Mouse (Mus musculus) gastrocnemius, adult 18-20 months (tissue): ENCODE results near the gene Itih1. TPM values are rescaled to one million over a fixed set of nuclear protein-coding genes. Genes with fewer than 3 reads are reported as not detected.

Experiments
- DNase-seq: peaks from one replicate; pipeline ENCODE4 v3.0.0; 2021; ENCODE audit warnings: low spot score
- long read RNA-seq, 2 experiments: library from polyadenylated mRNA; stranded (forward); transcript quantifications; one replicate each; pipeline ENCODE4 v2.0.0; 2021
- total RNA-seq, 2 experiments: library from RNA; stranded (reverse); gene quantifications; 2 replicates each; pipeline ENCODE4 v1.2.3; 2021

Gene Itih1
- under 1 TPM in 1 of 2 experiments, not detected in 1; 0.28 TPM for total RNA-seq
- long read RNA-seq, experiment 1 = 0 reads
- long read RNA-seq, experiment 2 = 0 reads

DNA sequence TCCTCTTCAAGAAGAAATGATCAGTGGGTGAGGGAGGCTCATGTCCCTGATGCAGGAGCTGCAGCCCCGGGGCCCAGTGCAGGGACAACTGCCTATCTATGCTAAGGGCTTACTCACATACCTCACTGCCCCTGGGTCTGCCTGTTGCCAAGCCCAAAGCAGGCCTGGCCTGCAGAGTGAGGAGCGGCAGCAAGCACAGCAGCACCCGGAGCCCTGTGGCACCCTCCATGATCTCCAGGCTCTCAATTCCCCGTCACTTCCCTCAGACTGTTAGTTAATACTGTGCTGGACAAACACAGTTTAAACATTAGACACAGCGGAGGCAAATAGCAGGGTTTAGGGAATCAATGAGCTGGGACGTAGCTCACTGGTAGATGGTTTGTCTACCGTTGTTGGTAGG lies at the start of gene Itih1:
TSS of gene Itih1 (minus strand) at position 252 of the 400 bp plus-strand sequence.
- DNase-seq = no peak

DNA sequence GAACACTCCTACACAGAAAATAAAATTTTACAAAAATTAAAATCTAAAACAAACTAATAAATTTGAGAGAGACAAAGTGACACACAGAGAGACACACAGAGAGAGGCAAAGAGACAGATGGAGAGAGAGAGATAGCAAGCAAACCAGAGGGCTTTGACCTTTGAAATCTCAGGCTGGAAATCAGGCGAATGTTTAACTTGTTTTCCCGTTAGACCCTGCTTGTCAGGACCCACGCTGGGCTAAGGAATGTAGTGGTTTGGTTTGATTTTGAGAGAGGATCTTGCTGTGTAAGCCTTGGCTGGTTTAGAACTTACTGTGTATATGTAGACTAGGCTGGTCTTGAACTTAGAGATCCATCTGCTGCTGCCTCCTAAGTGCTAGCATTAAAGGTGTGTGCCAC lies 33.1 kb upstream of the Itih1 start:
- DNase-seq = no peak

DNA sequence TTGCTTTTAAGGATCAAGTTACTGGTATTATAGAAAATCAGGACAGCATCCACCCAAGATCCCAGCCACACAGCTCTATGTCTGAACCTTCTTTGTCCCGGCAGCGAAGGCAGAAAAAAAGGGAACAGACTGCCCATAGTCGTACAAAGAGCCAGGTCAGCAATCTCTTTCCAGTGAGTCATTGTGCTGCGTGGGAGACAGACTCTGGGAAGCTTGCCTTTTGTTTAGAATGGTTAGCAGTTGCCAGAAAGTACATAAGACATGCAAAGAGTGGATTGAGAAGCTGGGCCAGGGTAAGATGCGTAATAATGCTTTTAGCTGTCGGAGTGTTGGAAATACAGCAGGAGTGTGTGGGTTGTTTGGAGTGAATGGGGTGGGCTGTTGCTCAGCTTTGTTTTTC lies 31.1 kb upstream of the Itih1 start:
- DNase-seq = no peak

DNA sequence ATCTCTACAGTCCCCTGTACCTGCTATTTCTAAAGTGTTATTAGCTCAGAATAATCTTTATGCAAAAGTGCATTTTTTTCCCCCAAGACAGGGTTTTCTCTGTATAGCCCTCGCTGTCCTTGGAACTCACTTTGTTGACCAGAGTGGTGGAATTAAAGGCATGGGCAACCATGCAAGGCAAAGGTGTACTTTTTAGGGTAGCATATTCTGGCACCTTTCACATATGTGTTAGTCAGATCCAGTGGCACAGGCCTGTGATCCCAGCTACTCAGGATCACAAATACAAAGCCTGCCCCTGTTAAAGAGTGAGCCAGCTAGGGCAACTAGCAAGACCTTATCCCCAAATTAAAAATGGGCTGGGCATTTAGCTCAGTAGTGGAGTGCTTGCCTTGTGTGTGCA lies 17.3 kb upstream of the Itih1 start:
- DNase-seq = no peak

DNA sequence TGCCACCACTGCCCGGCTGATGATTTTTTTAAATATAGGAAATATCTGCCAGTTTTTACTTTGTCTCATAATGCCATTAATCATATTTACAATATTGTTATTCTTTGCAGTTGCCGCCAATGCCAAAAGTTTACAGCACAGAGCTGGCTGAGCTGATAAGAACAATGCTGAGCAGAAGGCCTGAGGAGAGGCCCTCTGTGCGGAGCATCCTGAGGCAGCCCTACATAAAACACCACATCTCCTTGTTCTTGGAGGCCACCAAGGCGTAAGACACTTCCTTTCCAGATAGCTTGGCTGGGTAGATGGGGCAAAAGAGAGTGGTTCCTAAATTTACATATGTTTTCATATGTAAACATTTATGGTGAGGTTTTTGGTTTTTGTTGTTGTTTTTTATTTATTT lies 15.9 kb upstream of the Itih1 start:
- no peak for DNase-seq

DNA sequence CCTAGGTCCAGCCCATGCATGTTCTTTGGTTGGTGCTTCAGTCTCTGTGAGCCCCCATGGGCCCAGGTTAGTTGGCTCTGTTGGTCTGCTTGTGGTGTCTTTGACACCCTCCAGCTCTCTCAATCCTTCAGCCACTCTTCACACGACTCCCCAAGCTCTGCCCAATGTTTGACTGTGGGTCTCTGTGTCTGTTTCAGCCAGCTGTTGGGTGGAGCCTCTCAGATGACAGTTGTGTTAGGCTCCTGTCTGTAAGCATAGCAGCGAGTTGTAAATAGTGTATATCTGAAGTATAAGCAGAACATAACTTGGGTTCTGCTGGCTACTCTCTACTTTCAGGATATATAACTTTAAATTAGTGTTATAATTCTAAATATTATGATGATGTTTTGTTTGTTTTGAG lies 15.4 kb upstream of the Itih1 start:
- DNase-seq = no peak

DNA sequence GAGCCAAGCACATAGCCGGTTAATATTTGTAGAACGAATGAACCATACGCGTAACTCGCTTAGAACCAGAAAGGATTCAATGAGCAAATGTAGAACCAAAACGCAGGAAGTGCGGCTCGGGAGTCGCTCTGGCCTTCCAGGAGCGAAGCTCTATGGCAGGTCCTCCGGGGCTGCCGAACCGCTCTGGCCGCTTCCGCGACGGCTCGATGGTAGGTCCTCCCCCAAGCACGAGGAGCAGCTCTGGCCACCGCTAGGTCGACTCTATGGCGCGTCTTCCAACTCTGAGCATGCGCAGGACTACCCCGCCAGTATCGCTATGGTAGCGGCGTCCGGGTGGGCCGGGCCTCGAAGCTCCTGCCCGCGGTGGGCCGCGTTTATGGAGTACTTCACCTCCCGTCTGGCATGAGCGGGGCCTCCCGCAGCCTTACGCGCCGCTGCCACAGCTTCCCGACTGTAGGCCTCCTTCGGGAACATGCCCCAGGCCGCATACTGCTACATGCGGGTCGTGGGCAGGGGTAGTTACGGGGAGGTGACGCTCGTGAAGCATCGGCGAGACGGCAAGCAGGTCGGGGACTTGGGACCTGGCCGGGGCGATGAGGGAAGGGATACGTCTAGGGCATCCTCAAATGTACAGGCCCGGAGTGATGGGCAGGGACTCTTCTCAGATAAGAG lies 8.2 kb upstream of the Itih1 start, which contains the start of gene Nek4:
TSS of gene Nek4 (plus strand) at position 224 of the 672 bp plus-strand sequence.
- peak; percentile 97 for DNase-seq

DNA sequence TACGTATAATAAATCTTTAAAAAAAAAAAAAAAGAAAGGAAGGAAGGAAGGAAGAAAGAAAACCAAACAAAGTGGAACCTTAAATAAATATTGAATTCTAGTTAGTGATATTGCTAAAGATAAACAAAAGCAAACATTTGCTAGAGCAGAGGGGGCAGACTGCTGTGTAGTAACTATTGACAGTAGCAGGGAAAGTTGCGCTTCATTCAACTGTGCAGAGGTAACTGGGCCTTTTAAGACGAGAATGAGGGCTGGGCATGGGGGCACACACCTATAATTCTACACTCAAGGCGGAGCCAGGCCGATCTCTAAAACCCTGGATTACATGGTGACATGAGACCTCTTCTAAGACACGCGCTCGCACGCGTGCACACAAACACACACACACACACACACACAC lies 6.9 kb upstream of the Itih1 start:
- no peak for DNase-seq

DNA sequence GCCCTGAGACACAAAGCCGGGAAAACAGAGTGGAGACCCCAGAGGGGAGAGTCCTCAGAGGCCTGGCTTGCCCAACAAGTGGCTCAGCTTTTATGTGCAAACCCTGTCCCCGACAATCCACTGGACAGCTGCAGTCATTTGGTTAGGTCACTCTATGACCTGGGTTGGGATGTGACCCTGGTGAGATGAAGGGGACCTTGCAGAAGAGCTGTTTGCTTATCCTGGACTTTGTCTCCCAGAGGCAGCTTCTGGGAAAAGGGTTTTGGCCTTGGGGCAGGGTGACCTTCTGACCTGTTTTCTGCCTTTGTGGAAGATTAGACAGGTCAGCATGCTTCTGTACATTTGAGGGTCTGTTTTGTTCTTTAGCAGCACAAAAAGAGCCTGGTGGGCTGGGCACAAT lies 1.7 kb upstream of the Itih1 start:
- DNase-seq = no peak

DNA sequence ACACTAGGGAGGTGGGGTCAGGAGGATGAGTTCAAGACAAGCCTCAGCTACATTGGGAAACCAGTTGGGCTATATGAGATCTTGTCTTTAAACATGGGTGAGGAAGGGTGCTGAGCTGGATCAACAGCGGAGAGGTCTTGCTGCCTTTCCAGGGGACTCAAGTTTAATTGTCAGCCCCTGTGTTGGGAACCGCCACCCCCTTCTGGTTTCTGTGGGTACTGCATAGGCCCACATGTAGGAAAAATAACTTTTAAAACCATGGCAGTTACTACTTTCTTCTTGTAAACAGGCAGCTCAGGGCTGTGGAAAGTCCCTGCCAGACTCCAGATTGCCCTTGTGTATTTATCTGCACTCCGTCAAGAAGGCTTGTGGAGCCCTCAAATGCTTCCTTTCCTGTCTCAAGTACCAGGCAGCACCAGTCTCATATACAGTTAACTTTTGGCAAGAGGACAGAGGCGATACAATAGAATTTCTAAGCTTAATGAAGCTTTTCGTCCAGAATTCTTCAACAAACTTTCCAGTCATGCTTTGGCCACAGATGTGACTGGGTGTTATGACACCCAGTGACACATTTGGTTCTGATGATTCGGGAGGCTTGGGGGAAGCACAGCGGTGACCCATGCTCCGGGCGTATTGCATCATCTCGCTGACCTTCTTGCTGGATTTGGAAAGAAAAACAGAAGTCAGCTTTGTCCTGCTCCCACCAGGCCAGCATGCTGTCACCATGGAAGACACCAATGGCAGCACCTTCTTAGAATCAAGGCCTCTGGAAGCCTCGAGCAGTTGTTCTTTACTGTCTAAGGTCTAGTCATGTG lies 978 bp upstream of the Itih1 start:
- DNase-seq = peak; percentile 55

DNA sequence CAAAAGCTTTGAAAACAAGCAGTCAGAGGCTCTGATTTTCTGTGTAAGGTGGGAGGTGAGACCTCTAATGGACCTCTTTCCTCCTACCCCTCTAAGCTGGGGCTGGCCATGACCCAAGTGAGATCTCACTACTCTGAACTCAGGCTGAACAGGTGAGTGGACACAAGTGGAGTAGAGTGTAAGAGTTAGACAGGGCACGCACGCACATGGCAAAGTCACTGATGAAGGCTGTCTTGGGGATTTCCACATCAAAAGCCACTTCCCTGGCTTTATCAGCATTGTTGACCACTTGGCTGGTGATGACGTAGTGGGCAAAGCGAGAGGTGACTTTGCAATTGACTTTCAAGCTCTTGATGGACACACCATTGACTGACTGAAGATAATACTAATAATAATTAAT lies 835 bp downstream of the Itih1 start:
- DNase-seq = no peak

DNA sequence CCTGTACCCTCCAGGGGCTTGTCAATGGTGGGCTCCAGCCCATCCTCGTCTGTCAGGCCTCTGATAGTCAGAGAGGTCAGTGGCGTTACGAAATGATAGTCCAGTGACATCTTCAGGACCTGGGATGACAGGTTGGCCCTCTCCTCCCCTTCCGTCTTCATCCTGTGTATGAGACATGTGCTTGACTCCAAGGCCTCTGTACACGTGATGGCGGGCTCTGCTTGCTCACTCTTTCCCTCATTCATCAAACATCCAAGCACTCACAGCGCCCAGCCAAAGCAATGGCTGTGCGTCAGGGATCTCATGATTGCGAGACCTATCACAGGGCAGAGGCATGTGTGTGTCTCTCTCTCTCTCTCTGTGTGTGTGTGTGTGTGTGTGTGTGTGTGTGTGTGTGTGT lies 9.7 kb downstream of the Itih1 start:
- no peak for DNase-seq

DNA sequence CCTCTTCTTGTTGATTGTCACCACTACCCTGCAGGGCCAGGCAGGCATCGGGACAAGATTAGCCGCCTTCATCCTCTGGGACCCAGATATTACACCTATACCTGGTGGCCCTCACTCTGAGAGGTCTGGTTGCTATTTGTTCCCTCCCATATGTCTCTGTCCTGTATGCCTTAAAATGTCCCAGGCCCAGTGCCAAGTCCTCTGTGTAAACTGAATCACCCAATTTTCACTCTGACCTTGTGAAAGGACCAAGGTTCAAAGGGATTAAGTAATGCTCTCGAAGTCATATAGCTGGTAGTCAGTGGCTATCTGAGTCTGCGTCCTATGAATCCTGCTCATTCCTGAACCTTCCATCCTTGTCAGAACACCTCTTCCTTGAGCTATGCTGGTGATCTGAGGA lies 12.7 kb downstream of the Itih1 start:
- no peak for DNase-seq

DNA sequence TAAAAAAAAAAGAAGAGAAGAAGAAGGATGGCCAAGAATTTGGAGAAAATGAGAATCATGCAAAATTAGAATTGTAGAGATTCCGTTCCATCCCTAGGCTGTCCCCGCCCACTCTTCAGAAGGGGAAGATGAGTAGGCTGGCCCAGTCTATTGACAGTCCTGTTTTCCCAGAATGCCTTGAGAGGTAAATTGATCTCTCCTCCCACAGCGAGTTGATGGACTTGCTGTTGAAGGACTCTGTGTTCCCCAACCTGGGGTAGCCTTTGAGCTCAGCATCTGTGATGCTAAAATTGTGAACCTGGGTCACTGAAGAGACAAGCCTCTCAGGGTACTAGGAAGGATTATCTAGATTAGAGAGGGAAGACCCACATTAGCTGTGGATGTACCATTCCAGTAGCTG lies 17.6 kb downstream of the Itih1 start:
- DNase-seq = no peak

DNA sequence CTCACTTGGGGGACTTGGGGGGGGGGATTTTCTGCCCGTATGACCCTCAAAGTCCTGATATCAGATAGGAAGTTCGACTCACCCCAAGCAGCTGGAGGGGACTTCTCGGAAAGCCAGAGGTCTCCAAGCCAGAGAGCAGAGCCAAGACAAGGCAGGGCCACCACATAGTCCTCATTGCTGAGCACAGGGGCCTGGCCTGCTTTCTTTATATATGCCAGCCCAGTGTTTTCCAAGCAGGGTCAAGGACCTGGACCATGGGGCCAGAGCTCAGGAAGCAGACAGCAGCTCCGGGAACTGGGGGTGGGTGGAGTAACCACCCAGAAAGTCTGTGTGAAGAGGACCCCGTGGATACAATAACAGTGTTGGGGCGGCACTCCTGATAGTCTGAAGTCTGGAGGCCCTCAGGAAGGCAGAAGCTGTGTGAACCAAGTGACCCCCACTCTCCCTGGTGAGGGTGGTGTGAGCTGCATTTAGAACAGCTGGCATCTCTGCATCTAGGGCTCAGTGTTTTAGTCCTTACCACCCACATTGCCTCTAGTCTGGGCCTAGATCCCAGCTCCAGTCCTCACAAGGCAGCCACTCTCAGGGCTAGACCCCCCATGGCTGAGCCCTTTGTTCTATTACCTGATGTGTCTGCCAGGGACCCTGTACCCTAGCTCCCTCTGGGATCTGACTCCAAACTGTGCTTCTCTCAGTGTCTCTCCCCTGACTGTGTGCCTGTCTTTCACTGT lies 19.5 kb downstream of the Itih1 start, which contains the start of gene Itih3:
TSS of gene Itih3 (minus strand) at position 386 of the 731 bp plus-strand sequence.
- no peak for DNase-seq

DNA sequence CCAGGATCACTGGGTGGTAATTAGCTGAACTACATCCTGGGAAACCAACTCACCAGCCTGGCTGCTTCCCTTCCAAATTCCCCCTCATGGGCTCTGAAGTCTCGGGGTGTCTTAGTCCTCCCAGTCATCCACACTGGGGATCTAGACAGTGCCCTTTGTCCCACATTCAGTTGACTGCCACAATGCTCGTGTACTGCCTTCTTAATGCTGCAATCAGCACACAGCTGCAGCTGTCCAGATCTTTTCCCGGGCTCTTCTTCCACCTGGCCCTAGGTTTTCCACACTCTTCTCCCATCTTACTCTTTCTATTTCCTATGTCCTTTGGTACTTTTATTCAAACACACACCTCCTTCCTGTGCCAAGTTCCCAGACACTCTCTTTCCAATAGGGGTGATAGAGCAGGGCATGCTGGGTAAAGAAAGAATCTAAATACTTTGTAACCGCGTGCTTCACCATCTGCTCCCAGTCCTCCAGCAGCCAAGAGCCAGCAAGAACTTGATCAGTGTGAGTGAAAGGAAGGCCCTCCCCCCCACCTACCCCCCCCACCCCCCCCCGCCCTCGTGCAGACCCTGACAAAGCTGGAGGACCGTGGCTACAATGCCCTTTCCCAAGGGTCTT lies 20.9 kb downstream of the Itih1 start:
- no peak for DNase-seq

DNA sequence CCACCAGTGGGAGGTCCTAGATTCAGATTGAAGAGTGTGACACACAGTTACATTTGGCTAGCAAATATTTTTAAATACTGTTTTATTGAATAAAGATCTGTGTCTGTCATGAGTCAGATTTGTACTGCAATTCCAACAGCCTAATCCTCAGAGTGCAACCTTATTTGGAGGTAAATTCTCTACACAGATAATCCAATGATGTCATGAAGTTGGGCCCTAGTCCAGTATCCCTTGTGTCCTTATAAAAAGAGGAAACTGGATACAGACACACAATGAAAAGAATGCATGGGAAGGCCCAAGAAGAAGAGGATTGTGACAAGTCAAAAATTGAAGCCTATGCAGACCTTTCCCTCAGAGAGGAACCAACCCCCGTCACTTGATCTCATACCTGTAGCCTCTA lies 26.6 kb downstream of the Itih1 start:
- no peak for DNase-seq

DNA sequence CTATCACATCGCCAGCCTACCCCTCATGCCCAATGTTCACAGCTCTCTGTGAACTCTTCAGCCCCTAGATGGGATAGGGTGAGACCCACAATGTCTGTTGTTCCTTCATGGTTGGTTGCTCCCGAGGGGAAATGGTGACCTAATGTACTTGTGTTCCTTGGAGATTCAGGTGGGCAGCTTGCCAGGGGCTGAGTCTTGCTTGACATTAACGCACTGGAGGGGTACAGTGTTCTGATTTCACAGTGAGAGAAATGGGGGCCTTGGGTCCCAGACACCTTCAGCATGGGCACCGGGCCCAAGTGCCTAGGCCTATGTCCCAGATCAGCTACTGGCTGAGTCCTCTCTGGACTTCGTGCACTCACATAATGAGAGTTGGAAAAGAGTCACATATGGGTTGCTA lies 29.7 kb downstream of the Itih1 start:
- DNase-seq = no peak

DNA sequence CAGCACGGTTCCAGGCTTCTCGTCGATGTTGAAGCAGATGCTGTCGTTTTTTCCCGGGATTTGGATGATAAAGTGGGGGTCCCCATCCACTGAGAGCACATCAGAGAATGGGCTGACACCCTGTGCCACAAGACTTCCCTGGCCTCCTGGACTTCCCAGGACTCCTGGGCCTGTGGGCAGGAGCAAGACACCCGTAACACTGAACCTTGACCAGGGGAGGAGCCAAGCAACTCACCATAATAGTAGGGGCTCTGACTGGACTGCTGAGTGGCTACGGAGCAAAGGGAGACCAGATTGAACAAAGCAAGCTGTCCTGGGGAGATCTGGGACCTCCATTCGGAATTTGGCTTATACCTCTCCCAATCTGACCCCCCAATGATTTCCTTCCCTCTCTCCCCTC lies 30.4 kb downstream of the Itih1 start:
- no peak for DNase-seq

DNA sequence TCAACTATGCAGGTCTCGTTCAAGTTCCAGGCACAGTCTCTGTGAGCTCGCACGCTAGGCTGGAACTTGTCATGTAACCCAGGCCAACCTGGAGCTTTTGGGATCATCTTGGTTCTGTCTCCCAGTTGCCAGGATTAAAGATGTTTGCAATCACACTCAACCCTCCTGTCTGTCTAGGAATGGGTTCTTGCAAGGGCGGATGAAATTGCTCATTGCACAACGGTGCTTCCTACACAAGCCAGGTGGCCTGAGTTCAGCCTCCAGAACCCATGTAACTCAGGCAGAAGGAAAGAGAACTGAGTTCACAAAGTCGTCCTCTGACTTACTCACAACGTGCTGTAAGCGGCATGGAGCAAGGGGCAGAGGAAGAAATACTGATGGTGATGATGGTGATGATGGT lies 31.9 kb downstream of the Itih1 start:
- DNase-seq = no peak

DNA sequence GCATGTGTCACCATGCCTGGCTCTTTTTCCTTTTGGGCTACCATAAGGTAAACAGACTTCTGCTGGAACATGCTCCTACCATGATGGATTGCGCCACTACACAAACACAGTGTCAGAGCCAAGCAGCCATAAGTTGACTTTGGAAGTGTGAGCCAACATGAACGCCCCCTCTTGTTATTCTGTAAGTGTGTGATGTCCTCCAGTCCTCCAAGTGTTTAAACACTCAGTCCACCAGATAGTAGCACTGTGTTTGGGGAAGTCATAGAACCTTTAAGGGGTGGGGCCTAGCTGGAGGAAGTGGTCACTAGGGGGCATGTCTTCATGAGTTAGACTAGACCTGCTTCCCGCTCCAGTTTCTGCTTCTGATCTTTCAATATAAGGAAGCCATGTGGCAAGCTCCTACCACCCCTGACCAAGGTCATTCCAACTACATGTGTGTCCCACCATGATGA lies 35.2 kb downstream of the Itih1 start:
- no peak for DNase-seq

DNA sequence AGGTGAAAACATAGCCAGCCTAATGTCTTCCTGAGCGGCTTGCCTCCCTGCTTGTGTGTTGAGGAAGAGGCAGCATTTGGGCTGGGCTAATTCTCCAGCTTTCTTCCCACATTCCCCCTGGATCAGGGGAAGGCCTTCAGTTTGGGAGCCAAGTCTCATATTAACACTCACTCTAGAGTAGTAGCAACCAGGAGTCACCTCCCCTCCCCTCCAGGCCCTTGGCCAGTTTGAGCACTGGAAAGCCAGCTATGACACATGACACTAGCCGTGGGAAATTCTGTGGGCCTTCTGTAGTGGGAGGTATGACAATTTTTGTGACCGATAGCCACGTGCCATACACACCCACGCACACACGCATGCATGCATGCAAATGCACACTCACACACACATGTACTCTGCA lies 37.1 kb downstream of the Itih1 start:
- no peak for DNase-seq
